Mouse (Mus musculus): ENCODE results near the gene Ak2.

The Ak2 gene

GRCm38 (mm10) chr4:129013151-129013864 is 21.6 kb downstream of the Ak2 start:
- DNase-seq (ENCODE audit: low spot score): no peak

DNA sequence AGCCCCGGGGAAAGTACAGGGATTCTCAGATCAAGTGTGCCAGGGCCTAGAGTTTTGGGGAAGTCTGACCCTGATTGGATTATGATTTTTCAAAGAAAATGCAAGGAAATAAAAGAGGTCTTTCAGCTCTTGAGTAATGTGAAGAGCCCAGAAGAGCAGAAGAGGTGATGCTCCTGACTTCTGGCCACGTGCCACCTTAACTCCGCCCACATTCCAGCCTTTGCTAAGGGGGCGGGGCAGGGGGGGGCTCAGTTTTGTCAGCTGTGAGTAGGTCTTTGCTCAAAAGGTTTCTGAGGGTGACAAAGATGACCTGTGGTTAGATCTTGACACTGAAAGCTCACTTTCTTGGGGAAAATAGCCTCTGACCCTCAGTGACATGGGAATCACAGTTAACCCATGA is 24.6 kb downstream of the Ak2 start:
- DNase-seq (ENCODE audit: low spot score): no peak

DNA sequence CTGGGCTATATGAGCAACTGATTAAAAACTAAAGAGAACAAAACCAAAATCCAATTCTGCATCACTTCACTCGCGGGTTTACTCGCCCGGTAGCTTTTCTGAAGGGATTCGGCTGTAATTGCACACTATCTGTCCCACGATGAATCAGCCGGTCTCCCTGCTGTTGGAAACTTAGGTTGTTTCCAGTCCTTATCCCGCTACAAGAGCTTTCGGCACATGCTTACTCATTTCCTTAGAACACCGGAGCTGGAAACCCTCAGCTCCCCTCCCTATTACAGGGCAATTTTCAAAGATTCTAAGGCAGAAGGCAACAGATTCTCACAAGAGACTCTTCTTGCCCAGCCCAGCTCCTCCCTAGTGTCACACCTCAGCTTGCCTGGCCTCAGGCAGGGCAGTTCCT is 25.4 kb downstream of the Ak2 start:
- no peak for DNase-seq (ENCODE audit: low spot score)

- DNase-seq (ENCODE audit: low spot score): no peak
These were observed 27.2 kb downstream of the Ak2 start for GRCm38 (mm10) chr4:129018788-129019435.

DNA sequence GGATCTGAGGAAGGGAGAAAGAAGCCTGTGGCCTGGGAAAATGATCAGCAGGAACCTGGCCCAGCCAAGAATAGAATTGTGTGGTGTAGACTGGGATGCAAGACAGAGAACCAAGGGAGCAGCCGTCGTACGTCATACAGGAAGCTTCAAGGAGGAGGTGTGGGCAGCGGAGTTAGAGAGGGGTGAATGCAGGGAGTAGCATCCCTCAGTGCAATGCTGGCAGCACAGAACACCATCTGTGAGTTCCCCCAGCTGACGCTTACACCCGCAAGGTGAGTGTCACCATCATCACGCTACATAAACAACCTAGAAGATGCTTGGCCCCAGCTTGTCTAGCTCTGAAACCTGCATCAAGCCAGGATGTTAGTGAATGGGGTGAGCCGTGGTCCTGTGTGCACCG is 28.0 kb downstream of the Ak2 start:
- no peak for DNase-seq (ENCODE audit: low spot score)

GRCm38 (mm10) chr4:129020454-129020853 is 28.7 kb downstream of the Ak2 start:
- DNase-seq (ENCODE audit: low spot score): peak; percentile 36

GRCm38 (mm10) chr4:129021426-129021825 is 29.7 kb downstream of the Ak2 start:
- no peak for DNase-seq (ENCODE audit: low spot score)

DNA sequence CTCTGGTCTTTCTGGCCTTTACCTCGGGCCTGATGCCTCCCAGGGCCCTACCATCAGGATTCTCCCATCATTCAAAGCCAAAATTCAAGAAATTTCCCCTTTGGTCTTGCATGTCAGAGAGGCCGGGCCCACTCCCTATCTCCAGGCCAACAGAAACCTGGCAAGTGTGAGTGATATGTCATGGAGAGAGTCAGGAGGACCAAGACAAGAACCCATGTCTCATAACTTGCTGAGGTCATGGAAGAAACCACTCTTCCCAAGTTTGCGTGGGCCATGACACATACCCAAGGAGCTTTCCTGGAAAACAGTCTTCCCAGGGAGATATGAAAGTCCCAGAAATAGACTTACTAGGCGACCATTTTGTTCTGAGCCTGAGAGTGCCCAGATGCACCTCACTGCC is 30.1 kb downstream of the Ak2 start:
- no peak for DNase-seq (ENCODE audit: low spot score)

DNA sequence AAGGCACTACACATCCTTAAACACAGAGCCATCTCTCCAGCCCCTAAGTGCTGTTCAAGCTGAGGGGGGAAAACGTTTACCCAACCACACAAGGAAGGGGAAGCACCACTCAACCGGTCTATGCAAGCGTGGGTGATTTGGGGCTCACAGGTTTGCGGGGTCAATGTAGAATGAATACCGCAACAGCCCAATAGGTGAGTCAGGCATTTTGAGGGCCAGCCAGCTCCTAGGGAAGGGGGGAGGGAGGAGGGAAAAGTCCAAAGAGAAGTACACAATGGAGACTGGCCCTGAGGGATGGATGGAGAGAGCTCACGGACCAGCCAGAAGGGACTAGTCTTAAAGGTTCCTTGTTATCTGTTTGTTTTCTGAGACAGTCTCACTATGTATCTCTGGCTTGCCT is 32.1 kb downstream of the Ak2 start:
- no peak for DNase-seq (ENCODE audit: low spot score)

DNA sequence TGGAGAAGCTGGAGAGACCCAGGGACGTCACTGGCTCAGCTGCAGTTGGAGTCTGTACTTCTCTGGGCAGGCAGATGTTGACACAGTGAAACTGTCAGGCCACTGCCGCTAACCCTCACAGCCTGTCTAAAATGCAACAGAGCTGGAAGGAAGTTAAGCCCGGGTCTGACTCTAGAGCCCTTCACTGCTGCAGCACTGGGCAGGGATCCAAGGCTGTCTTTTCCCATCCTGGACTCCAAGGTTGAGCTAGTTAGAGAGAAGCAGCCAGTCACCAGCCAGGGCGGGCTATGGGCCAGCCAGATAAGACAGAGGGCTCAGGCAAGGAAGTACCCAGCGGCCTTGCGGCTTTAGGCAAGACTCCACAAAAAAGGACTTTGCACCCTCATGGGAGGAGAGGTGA is 33.0 kb downstream of the Ak2 start:
- DNase-seq (ENCODE audit: low spot score): no peak

DNA sequence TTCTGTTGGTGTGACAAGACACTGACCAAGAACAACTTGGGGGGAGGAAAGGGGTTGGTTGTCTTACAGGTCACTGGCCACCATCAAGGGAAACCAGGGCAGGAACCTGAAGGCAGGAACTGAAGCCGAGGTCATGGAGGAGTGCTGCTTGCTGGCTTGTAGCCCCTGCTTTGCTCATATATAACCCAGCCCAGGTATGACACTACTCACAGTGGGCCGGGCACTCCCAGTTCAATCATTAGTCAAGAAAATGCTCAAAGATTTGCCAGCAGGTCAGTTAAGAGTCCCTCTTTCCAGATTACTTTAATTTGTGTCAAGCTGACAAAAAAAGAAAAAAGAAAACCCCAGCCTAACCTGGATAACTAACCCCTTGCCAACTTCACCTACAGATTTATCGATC is 33.9 kb downstream of the Ak2 start:
- no peak for DNase-seq (ENCODE audit: low spot score)

DNA sequence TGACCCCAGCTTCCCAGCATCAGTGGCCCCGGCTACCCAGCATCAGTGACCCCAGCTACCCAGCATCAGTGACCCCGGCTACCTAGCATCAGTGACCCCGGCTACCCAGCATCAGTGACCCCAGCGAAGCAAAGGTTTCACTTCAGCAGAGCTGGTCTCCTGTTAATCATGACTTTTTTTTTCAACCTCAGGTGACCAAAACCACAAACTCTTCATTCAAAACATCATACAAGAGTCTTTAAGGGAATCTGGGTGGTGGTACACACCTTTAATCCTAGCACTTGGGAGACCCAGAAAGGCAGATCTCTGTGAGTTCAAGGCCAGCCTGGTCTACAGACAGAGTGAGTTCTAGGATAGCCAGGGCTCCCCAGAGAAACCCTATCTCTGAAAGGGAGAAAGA is 39.0 kb downstream of the Ak2 start:
- no peak for DNase-seq (ENCODE audit: low spot score)

- DNase-seq (ENCODE audit: low spot score): no peak
These were observed 39.7 kb downstream of the Ak2 start for GRCm38 (mm10) chr4:129031408-129031965.

- no peak for DNase-seq (ENCODE audit: low spot score)
These were observed 40.6 kb downstream of the Ak2 start for GRCm38 (mm10) chr4:129032133-129032962.

DNA sequence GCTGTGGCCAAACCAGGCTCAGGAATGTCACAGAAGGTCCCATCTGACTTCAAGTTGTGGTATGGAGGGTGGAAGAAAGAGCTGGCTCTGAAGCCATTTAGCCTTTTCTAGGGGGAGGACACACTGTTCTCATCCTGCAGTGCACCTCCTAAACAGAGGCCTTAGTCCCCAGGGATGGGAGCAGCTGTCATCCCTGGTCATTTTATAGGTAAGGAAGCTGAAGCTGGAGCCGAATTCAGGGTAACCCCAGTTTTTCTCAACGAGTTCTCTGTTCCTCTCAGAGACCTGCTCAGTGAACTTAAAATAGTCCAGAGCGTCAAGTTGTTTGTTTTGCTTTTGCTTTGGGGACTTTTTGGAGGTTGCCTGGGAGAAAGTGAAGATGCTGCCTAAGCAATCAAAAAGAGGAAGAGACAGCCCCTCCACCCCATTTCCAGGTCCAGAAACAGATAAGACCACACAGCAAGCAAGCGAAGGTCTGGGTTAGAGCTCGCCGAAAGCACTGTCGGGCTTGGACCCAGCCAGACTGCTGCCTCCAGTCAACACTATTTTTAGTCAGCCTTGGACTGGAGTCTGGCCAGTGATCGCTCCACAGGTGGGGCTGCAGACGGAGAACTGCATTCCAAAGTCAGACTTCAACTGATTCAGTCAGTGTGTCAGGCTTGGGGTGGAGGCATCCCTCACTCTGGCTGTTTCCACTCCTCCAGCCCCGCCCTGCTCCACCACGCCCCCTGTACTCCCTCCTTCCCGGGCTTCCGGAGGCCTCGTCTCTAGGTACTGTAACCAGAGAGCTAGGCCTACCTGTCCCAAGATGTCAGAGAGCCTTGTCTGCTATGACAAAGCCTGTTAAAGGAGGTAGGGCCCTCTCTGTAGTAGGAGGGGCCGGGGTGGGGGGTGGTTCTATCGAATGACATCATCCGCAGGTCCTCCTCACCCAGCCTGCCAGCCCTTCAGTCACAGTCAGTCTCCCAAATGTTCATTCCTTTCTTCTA is 41.5 kb downstream of the Ak2 start:
- no peak for DNase-seq (ENCODE audit: low spot score)

DNA sequence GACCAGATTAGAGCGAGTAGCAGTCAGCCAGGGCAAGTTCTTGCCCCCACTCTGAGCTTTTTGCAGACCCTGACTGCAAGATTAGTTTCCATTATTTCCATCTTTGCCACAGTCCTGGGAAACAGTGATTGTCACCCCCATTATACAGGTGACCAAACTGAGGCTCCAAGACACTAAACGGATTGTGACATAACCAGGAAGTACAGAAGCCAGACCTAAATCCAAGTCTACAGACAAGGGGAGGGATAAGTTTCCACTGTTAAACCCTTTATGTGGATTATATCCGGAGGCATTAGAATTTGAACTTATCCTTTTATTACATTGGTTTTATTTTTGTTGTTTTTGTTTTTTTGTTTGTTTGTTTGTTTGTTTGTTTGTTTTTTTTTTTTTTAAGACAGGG is 42.5 kb downstream of the Ak2 start:
- DNase-seq (ENCODE audit: low spot score): no peak

DNA sequence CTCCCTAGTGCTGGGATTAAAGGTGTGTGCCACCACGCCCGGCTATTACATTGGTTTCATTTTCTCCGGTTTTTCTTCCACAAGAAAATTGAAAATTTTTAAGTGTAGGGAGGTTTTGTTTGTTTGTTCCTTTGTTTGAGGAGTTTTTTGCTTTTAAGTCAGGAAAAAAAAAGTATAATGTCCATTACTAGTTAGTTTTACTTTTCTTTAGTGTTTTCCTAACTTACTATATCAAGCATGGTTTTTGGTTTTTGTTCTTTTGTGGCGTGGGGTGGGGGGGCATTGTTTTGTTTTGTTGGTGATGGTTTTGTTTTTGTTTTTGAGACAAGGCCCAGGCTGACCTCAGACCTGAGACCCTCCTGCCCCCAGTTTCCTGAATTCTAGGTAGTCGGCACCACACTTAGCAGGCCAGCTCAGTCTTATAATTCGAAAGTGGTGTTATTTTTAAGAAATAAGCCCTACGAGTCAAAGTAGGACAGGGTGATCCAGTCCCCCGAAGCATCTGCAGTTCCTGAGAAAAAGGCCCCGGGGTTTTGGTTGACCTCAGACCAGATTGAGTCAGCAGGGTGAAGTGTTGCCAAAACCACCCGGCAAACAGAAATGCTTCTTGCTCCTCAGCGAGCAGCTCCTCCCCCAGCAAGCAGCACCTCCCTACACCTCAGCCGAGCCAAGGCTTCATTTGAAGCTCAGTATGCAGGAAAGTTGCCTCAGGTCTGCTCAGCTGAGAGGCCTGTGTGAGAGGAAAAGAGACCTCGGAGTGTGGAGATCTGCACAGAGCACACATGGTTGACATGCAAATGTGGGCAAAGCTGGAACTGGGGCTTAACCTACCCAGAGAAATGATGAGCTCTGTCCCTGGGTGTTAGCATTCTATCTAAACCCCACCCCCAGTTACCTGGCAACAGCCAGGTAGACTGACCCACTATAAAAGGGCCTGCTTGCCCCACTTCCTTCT is 43.2 kb downstream of the Ak2 start:
- no peak for DNase-seq (ENCODE audit: low spot score)

DNA sequence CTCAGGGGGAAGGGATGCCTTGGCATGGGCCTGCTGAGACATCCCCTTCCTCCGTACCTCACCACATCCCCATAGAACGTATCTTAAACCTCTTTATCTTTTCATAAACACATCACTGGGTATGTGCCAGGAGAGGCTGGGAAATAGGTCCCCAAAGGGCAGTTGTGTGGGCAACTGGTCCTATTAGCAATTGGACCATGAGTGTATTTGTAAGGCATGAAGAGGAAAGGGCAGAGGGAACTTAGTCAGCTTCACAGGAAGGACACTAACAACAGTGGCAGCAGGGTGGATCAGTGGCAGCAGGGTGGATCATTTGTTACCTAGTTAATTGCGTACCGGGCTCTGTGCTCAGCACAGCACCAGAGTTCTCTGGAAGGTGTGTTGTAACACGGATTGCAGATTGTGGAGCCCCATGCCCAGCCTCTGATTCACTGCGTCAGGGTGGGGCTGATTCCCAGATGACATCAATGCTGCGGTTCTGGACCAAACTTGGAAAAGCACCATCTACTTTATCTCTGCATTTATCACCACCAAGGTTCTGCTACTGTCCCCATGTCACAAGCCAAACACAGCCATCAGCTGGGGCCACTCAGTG is 44.2 kb downstream of the Ak2 start:
- no peak for DNase-seq (ENCODE audit: low spot score)

GRCm38 (mm10) chr4:129047721-129048421 is 56.1 kb downstream of the Ak2 start:
- no peak for DNase-seq (ENCODE audit: low spot score)
